Mouse (Mus musculus) T-helper 1 cell (primary cell): ENCODE measurements at regions not wholly inside any gene's neighbourhood (a gene's known extent, or its start where the extent isn't known, plus 50 kb on each side); places are given as distances from the start of the nearest gene placed in this dataset.

Source experiments
- in situ Hi-C: fragments of 300-600 bp; cut with MboI, MseI; formaldehyde crosslinking; loops from one replicate; pipeline ENCODE4 v1.15.1; 2025; ENCODE audit warnings: high pct_unique_total_duplicates

DNA sequence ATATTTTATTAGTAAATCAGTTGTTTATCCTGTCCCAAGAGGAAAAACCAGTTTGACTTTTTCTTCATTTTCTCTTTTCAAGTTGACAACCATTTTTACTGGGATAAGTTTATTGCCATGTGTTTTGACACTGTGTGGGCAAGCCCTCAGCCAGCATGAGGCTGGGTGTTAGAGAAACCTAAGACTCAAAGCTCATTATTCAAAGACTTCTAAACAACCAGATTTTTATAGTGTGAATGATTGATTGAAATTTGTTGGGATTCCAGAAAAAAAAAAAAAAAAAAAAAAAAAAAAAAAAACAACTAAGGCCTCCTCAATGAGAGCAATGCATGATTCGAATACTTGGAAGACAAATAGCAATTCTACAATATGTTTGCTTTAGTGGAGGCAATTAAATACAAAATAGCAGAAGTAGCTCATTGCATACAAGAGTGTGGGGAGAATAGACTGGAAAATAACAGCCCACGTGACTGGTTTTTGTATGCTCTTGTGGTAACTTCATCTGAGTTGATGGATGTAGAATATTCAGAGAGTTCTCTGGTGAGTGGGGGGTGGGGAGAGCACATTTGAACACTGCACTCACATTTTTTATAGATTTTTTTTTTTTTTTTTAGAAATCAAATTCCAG, 70.9 kb upstream of the Btg1 start:
- in situ Hi-C loops = loop anchor here (5.0 kb wide), 1 partner anchor 44 kb away; no protein-coding TSS in a partner anchor

- in situ Hi-C loops = loop anchor here (5.0 kb wide), 1 partner anchor 47 kb away; no protein-coding TSS in a partner anchor
Observed at GRCm38 (mm10) chr10:96549651-96550050, 67.2 kb upstream of the Btg1 start.

GRCm38 (mm10) chr10:96550266-96550665, 66.5 kb upstream of the Btg1 start:
- in situ Hi-C loops = no loop called here

- in situ Hi-C loops = no loop called here
Observed at GRCm38 (mm10) chr10:96557336-96557735, 59.5 kb upstream of the Btg1 start.

GRCm38 (mm10) chr10:96565343-96565742, 51.5 kb upstream of the Btg1 start:
- in situ Hi-C loops = no loop called here
